Comparison of ENCODE assay signal across 27 mouse cellular contexts in genomic region chr8:104007209-104007608, GRCm38 (mm10).
DNase-seq lines count a peak whose midpoint lies in the region; ATAC-seq and TF ChIP-seq lines count a peak whose summit lies in the region.
"Had no signal": no experiment of that assay in that cellular context is flagged by ENCODE, and none has a peak within 500 bp of the region (broad histone marks: within the 10 kb centered on the region; RNA-seq: fewer than 3 reads in every experiment).

No protein-coding gene starts in this region.

- DNase-seq in forebrain, embryonic 10.5 days (ENCODE audit: extremely low spot score, low spot score), result no peak
- peak; percentile 24 for DNase-seq in kidney, postnatal 0 days (ENCODE audit: low spot score)
- no peak for DNase-seq in kidney, adult 2 months
- peak; percentile 20 for DNase-seq in brain, adult 2 months (ENCODE audit: low read depth, low spot score)
- DNase-seq in hindbrain, embryonic 14.5 days (ENCODE audit: low spot score), result no peak
- DNase-seq: adrenal gland, postnatal 10 days; adrenal gland, postnatal 36 days; B cell, adult 2 months; cerebellum, adult 18-20 months; cerebellum, adult 9-10 months; cerebellum, postnatal 14 days; gastrocnemius, postnatal 25 days; heart, adult 18-20 months; heart, postnatal 10 days; heart, postnatal 36 days; kidney, adult 18-20 months had no signal

- WGBS in forebrain, embryonic 12.5 days, result 60% methylated on average over 2 of the region's 2 CpGs
- 72% methylated on average over 2 of the region's 2 CpGs for WGBS in forebrain, embryonic 10.5 days
- WGBS in kidney, postnatal 0 days, result 63% methylated on average over 2 of the region's 2 CpGs
- 68% methylated on average over 2 of the region's 2 CpGs for WGBS in kidney, adult 2 months
- WGBS in hindbrain, embryonic 14.5 days, result 69% methylated on average over 2 of the region's 2 CpGs

- no peaks in the 10 kb centered on the region for H3K36me3 ChIP-seq in forebrain, embryonic 12.5 days (replicated peaks)
- no peaks in the 10 kb centered on the region for H3K36me3 ChIP-seq in forebrain, embryonic 10.5 days (replicated peaks)
- H3K36me3 ChIP-seq in kidney, postnatal 0 days (ENCODE audit: insufficient read depth, low read length), result no peaks in the 10 kb centered on the region
- H3K36me3 ChIP-seq in kidney, adult 2 months (ENCODE audit: control insufficient read depth, insufficient read depth, low read length), result no peaks in the 10 kb centered on the region
- no peaks in the 10 kb centered on the region for H3K36me3 ChIP-seq in hindbrain, embryonic 14.5 days (replicated peaks; ENCODE audit: control insufficient read depth, insufficient read depth)
- H3K36me3 ChIP-seq: G1E; heart, embryonic 12.5 days; heart, embryonic 15.5 days; hindbrain, embryonic 10.5 days; hindbrain, embryonic 13.5 days had no signal

- no peak for TF ChIP-seq POLR2A in kidney, adult 2 months (IDR thresholded peaks at IDR 0.05; ENCODE audit: low read depth, low read length)

- no peak overlapping the region for H3K27ac ChIP-seq in forebrain, embryonic 12.5 days
- no peak overlapping the region for H3K27ac ChIP-seq in forebrain, embryonic 10.5 days
- H3K27ac ChIP-seq in kidney, postnatal 0 days, result no peak overlapping the region
- H3K27ac ChIP-seq in kidney, adult 2 months (ENCODE audit: insufficient read depth, low read depth, low read length), result no peak overlapping the region
- H3K27ac ChIP-seq in hindbrain, embryonic 14.5 days, result no peak overlapping the region
- H3K27ac ChIP-seq: heart, embryonic 15.5 days; hindbrain, embryonic 10.5 days; hindbrain, embryonic 13.5 days; hindbrain, postnatal 0 days had no signal

- peak; percentile 23; the same call in 1 of the 2 replicates for ATAC-seq in forebrain, embryonic 12.5 days (ENCODE audit: low FRiP score)
- ATAC-seq in kidney, postnatal 0 days (replicated peaks; ENCODE audit: low FRiP score, low read depth), result no peak
- ATAC-seq in hindbrain, embryonic 14.5 days (ENCODE audit: low FRiP score), result no peak
- ATAC-seq: hindbrain, postnatal 0 days; inflammation-experienced regulatory T-cells, adult 6 months; intestine, embryonic 16.5 days; Patski had no signal

- H3K27me3 ChIP-seq in forebrain, embryonic 12.5 days, result no peaks in the 10 kb centered on the region
- no peaks in the 10 kb centered on the region for H3K27me3 ChIP-seq in forebrain, embryonic 10.5 days (ENCODE audit: poor library complexity, severe bottlenecking)
- no peaks in the 10 kb centered on the region for H3K27me3 ChIP-seq in kidney, postnatal 0 days (ENCODE audit: insufficient read depth, low read length)
- H3K27me3 ChIP-seq in kidney, adult 2 months (replicated peaks; ENCODE audit: control insufficient read depth, insufficient read depth, low read length), result no peaks in the 10 kb centered on the region
- no peaks in the 10 kb centered on the region for H3K27me3 ChIP-seq in hindbrain, embryonic 14.5 days (ENCODE audit: control insufficient read depth, insufficient read depth, low read length)
- H3K27me3 ChIP-seq: CH12.LX; heart, embryonic 15.5 days; hindbrain, embryonic 13.5 days had no signal

- no peak overlapping the region for H3K4me2 ChIP-seq in forebrain, embryonic 12.5 days
- H3K4me2 ChIP-seq in kidney, postnatal 0 days (ENCODE audit: low read length), result no peak overlapping the region
- no peak overlapping the region for H3K4me2 ChIP-seq in hindbrain, embryonic 14.5 days (replicated peaks)
- H3K4me2 ChIP-seq: heart, embryonic 12.5 days; heart, embryonic 15.5 days; hindbrain, embryonic 13.5 days had no signal

- no peaks in the 10 kb centered on the region for H3K9me3 ChIP-seq in forebrain, embryonic 12.5 days
- H3K9me3 ChIP-seq in forebrain, embryonic 10.5 days, result no peaks in the 10 kb centered on the region
- H3K9me3 ChIP-seq in kidney, postnatal 0 days (replicated peaks; ENCODE audit: low read length), result no peaks in the 10 kb centered on the region
- no peaks in the 10 kb centered on the region for H3K9me3 ChIP-seq in hindbrain, embryonic 14.5 days (ENCODE audit: control insufficient read depth, low read length)
- H3K9me3 ChIP-seq: heart, embryonic 12.5 days; heart, embryonic 15.5 days; hindbrain, embryonic 10.5 days; hindbrain, embryonic 13.5 days had no signal

- H3K4me1 ChIP-seq in forebrain, embryonic 12.5 days, result no peaks in the 10 kb centered on the region
- no peaks in the 10 kb centered on the region for H3K4me1 ChIP-seq in forebrain, embryonic 10.5 days
- H3K4me1 ChIP-seq in kidney, postnatal 0 days (replicated peaks; ENCODE audit: insufficient read depth, low read length), result no peaks in the 10 kb centered on the region
- no peaks in the 10 kb centered on the region for H3K4me1 ChIP-seq in kidney, adult 2 months (ENCODE audit: control insufficient read depth, insufficient read depth, low read length)
- H3K4me1 ChIP-seq in hindbrain, embryonic 14.5 days (replicated peaks; ENCODE audit: control insufficient read depth, insufficient read depth, low read length), result no peaks in the 10 kb centered on the region
- H3K4me1 ChIP-seq: heart, embryonic 12.5 days; heart, embryonic 15.5 days; hindbrain, embryonic 10.5 days; hindbrain, embryonic 13.5 days had no signal

- no peak overlapping the region for H3K4me3 ChIP-seq in forebrain, embryonic 12.5 days (replicated peaks)
- H3K4me3 ChIP-seq in forebrain, embryonic 10.5 days, result no peak overlapping the region
- H3K4me3 ChIP-seq in kidney, postnatal 0 days (replicated peaks; ENCODE audit: low read depth, low read length), result no peak overlapping the region
- H3K4me3 ChIP-seq in kidney, adult 2 months (ENCODE audit: insufficient read depth, low read depth, low read length), result no peak overlapping the region
- H3K4me3 ChIP-seq in hindbrain, embryonic 14.5 days (replicated peaks; ENCODE audit: low read length), result no peak overlapping the region
- H3K4me3 ChIP-seq: heart, embryonic 12.5 days; heart, embryonic 15.5 days; hindbrain, embryonic 10.5 days; hindbrain, embryonic 13.5 days had no signal

- no peak for TF ChIP-seq CTCF in kidney, postnatal 0 days (IDR thresholded peaks at IDR 0.05; ENCODE audit: low read depth)
- TF ChIP-seq CTCF in kidney, adult 2 months (conservative IDR thresholded peaks at IDR 0.05; ENCODE audit: insufficient read depth, insufficient read length, low read depth, low read length), result no peak

- no peak overlapping the region for H3K9ac ChIP-seq in forebrain, embryonic 12.5 days
- no peak overlapping the region for H3K9ac ChIP-seq in kidney, postnatal 0 days (ENCODE audit: low read depth, low read length)
- no peak overlapping the region for H3K9ac ChIP-seq in hindbrain, embryonic 14.5 days
- H3K9ac ChIP-seq: heart, embryonic 12.5 days; heart, embryonic 15.5 days; hindbrain, embryonic 13.5 days had no signal

Comparison
In these comparisons a context has a peak if more than half of its experiments do, and no peak if none do; other contexts are left out.
1. DNase-seq: peak in kidney, postnatal 0 days (single experiment) and brain, adult 2 months (single experiment); none in forebrain, embryonic 10.5 days (single experiment), kidney, adult 2 months (single experiment) and hindbrain, embryonic 14.5 days (single experiment).